Mouse (Mus musculus): ENCODE measurements at regions not wholly inside any gene's neighbourhood (a gene's known extent, or its start where the extent isn't known, plus 50 kb on each side); places are given as distances from the start of the nearest gene placed in this dataset.

- no peaks in the 10 kb centered on the region for H3K36me3 ChIP-seq (replicated peaks)
- H3K9me3 ChIP-seq, result no peaks in the 10 kb centered on the region
- peaks cover 6% of the 10 kb centered on the region; the same call in 1 of the 2 replicates for H3K4me1 ChIP-seq
- 73% methylated on average over 13 of the region's 13 CpGs for WGBS
- H3K4me3 ChIP-seq, result no peak overlapping the region
- no peaks in the 10 kb centered on the region for H3K27me3 ChIP-seq (replicated peaks; ENCODE audit: low read depth, poor library complexity, severe bottlenecking)
- no peak overlapping the region for H3K27ac ChIP-seq (replicated peaks)
- peak; percentile 16 for DNase-seq (ENCODE audit: low spot score)
Measured at GRCm38 (mm10) chr4:48725660-48726348, 62.5 kb downstream of the Cavin4 start.

- H3K9me3 ChIP-seq, result no peaks in the 10 kb centered on the region
- no peak overlapping the region for H3K27ac ChIP-seq (replicated peaks)
- 90% methylated on average over 11 of the region's 11 CpGs for WGBS
- no peaks in the 10 kb centered on the region for H3K27me3 ChIP-seq (replicated peaks; ENCODE audit: low read depth, poor library complexity, severe bottlenecking)
- DNase-seq (ENCODE audit: low spot score), result no peak
- H3K36me3 ChIP-seq (replicated peaks), result no peaks in the 10 kb centered on the region
- H3K4me1 ChIP-seq, result peaks cover 6% of the 10 kb centered on the region; the same call in 1 of the 2 replicates
- no peak overlapping the region for H3K4me3 ChIP-seq
Measured at GRCm38 (mm10) chr4:48726349-48726835, 63.1 kb downstream of the Cavin4 start.

GRCm38 (mm10) chr4:48734854-48735564 is 71.7 kb downstream of the Cavin4 start:
- DNase-seq (ENCODE audit: low spot score), result no peak
- no peaks in the 10 kb centered on the region for H3K36me3 ChIP-seq (replicated peaks)
- H3K4me3 ChIP-seq, result no peak overlapping the region
- peaks cover 7% of the 10 kb centered on the region; the same call in 1 of the 2 replicates for H3K4me1 ChIP-seq
- H3K27me3 ChIP-seq (replicated peaks; ENCODE audit: low read depth, poor library complexity, severe bottlenecking), result no peaks in the 10 kb centered on the region
- no peaks in the 10 kb centered on the region for H3K9me3 ChIP-seq
- H3K27ac ChIP-seq (replicated peaks), result no peak overlapping the region
- 73% methylated on average over 10 of the region's 10 CpGs for WGBS

GRCm38 (mm10) chr4:48746237-48746636 is 82.9 kb downstream of the Cavin4 start:
- no peaks in the 10 kb centered on the region for H3K36me3 ChIP-seq (replicated peaks)
- no peaks in the 10 kb centered on the region for H3K9me3 ChIP-seq
- peaks cover 6% of the 10 kb centered on the region for H3K4me1 ChIP-seq
- no peak for DNase-seq (ENCODE audit: low spot score)
- H3K27ac ChIP-seq (replicated peaks), result no peak overlapping the region
- no peak overlapping the region for H3K4me3 ChIP-seq
- WGBS, result 69% methylated on average over 3 of the region's 3 CpGs
- H3K27me3 ChIP-seq (replicated peaks; ENCODE audit: low read depth, poor library complexity, severe bottlenecking), result no peaks in the 10 kb centered on the region

GRCm38 (mm10) chr4:48749566-48749965 is 86.3 kb downstream of the Cavin4 start:
- Histone ChIP-seq H3K27ac (replicated peaks) (no peak overlapping the region), H3K4me3 (no peak overlapping the region), H3K4me1 (peaks cover 7% of the 10 kb centered on the region), H3K9me3 (no peaks in the 10 kb centered on the region), H3K27me3 (replicated peaks; ENCODE audit: low read depth, poor library complexity, severe bottlenecking) (no peaks in the 10 kb centered on the region), H3K36me3 (replicated peaks) (no peaks in the 10 kb centered on the region)
- WGBS, result 89% methylated on average over 7 of the region's 7 CpGs
- no peak for DNase-seq (ENCODE audit: low spot score)

GRCm38 (mm10) chr4:48750087-48750486 is 86.8 kb downstream of the Cavin4 start:
- no peaks in the 10 kb centered on the region for H3K36me3 ChIP-seq (replicated peaks)
- WGBS, result 95% methylated on average over 5 of the region's 5 CpGs
- peaks cover 10% of the 10 kb centered on the region for H3K4me1 ChIP-seq
- H3K9me3 ChIP-seq, result no peaks in the 10 kb centered on the region
- no peaks in the 10 kb centered on the region for H3K27me3 ChIP-seq (replicated peaks; ENCODE audit: low read depth, poor library complexity, severe bottlenecking)
- no peak overlapping the region for H3K4me3 ChIP-seq
- no peak for DNase-seq (ENCODE audit: low spot score)
- no peak overlapping the region for H3K27ac ChIP-seq (replicated peaks)

- Histone ChIP-seq H3K4me1 (0 out of 2 replicates have a peak, but pooled peaks cover 4% of the 10 kb centered on the region), H3K9me3 (no peaks in the 10 kb centered on the region), H3K36me3 (replicated peaks) (no peaks in the 10 kb centered on the region), H3K4me3 (no peak overlapping the region), H3K27me3 (replicated peaks; ENCODE audit: low read depth, poor library complexity, severe bottlenecking) (no peaks in the 10 kb centered on the region), H3K27ac (replicated peaks) (no peak overlapping the region)
- 83% methylated on average over 13 of the region's 13 CpGs for WGBS
- no peak for DNase-seq (ENCODE audit: low spot score)
Measured at GRCm38 (mm10) chr4:48754466-48755171, 91.3 kb downstream of the Cavin4 start.

GRCm38 (mm10) chr4:48760625-48761024 is 97.3 kb downstream of the Cavin4 start:
- H3K27ac ChIP-seq (replicated peaks), result no peak overlapping the region
- no peak overlapping the region for H3K4me3 ChIP-seq
- no peaks in the 10 kb centered on the region for H3K4me1 ChIP-seq
- H3K27me3 ChIP-seq (replicated peaks; ENCODE audit: low read depth, poor library complexity, severe bottlenecking), result no peaks in the 10 kb centered on the region
- H3K36me3 ChIP-seq (replicated peaks), result no peaks in the 10 kb centered on the region
- 85% methylated on average over 8 of the region's 8 CpGs for WGBS
- no peaks in the 10 kb centered on the region for H3K9me3 ChIP-seq
- DNase-seq (ENCODE audit: low spot score), result no peak

GRCm38 (mm10) chr4:48766458-48766857 is 103.1 kb downstream of the Cavin4 start:
- no peaks in the 10 kb centered on the region for H3K36me3 ChIP-seq (replicated peaks)
- H3K27ac ChIP-seq (replicated peaks), result no peak overlapping the region
- WGBS, result 89% methylated on average over 1 of the region's 1 CpGs
- DNase-seq (ENCODE audit: low spot score), result no peak
- H3K9me3 ChIP-seq, result no peaks in the 10 kb centered on the region
- H3K27me3 ChIP-seq (replicated peaks; ENCODE audit: low read depth, poor library complexity, severe bottlenecking), result no peaks in the 10 kb centered on the region
- no peak overlapping the region for H3K4me3 ChIP-seq
- no peaks in the 10 kb centered on the region for H3K4me1 ChIP-seq

GRCm38 (mm10) chr4:48770403-48770953 is 107.2 kb downstream of the Cavin4 start:
- Histone ChIP-seq H3K27ac (replicated peaks) (no peak overlapping the region), H3K27me3 (replicated peaks; ENCODE audit: low read depth, poor library complexity, severe bottlenecking) (no peaks in the 10 kb centered on the region), H3K4me3 (no peak overlapping the region), H3K9me3 (no peaks in the 10 kb centered on the region), H3K36me3 (replicated peaks) (no peaks in the 10 kb centered on the region), H3K4me1 (no peaks in the 10 kb centered on the region)
- no peak for DNase-seq (ENCODE audit: low spot score)
- 70% methylated on average over 3 of the region's 3 CpGs for WGBS

GRCm38 (mm10) chr4:48770954-48771665 is 107.8 kb downstream of the Cavin4 start:
- no peaks in the 10 kb centered on the region for H3K9me3 ChIP-seq
- no peaks in the 10 kb centered on the region for H3K36me3 ChIP-seq (replicated peaks)
- H3K4me3 ChIP-seq, result no peak overlapping the region
- no peaks in the 10 kb centered on the region for H3K4me1 ChIP-seq
- WGBS, result 46% methylated on average over 14 of the region's 14 CpGs
- no peaks in the 10 kb centered on the region for H3K27me3 ChIP-seq (replicated peaks; ENCODE audit: low read depth, poor library complexity, severe bottlenecking)
- H3K27ac ChIP-seq (replicated peaks), result no peak overlapping the region
- peak; percentile 34 for DNase-seq (ENCODE audit: low spot score)

- Histone ChIP-seq H3K4me1 (no peaks in the 10 kb centered on the region), H3K27ac (replicated peaks) (no peak overlapping the region), H3K27me3 (replicated peaks; ENCODE audit: low read depth, poor library complexity, severe bottlenecking) (no peaks in the 10 kb centered on the region), H3K9me3 (no peaks in the 10 kb centered on the region), H3K36me3 (replicated peaks) (no peaks in the 10 kb centered on the region), H3K4me3 (no peak overlapping the region)
- 69% methylated on average over 8 of the region's 8 CpGs for WGBS
- no peak for DNase-seq (ENCODE audit: low spot score)
Measured at GRCm38 (mm10) chr4:48771836-48772235, 108.5 kb downstream of the Cavin4 start.

Measured in embryonic facial prominence, embryonic 10.5 days (tissue).